In the genomic region with DNA sequence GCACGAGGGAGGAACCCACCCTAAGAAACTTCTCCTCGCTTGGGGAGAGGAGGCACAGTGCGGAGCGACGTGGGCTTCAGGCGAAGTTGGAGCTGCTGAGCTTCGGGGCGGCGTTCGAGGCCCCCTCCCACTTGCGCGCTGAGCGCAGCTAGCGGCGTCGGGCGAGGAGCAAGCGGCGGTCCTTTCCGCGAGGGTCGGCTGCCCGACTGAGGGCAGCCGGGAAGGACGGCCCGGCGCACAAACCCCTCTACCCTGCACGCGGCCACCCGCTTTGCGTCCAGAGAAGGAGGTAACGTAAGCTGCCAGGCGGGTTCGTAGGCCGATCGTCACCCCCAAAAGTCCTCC, we compare ENCODE assay signal across 9 mouse cellular contexts. TPM values are rescaled to one million over a fixed set of nuclear protein-coding genes. Genes with fewer than 3 reads are reported as not detected.
A peak's percentile ranks its signal among the peaks of the same experiment; 100 is the strongest.
DNase-seq lines count a peak whose midpoint lies in the region; ATAC-seq and TF ChIP-seq lines count a peak whose summit lies in the region.
"Had no signal": no experiment of that assay in that cellular context is flagged by ENCODE, and none has a peak within 500 bp of the region (broad histone marks: within the 10 kb centered on the region; RNA-seq: fewer than 3 reads in every experiment).

No protein-coding gene starts in this region.

- no peak for TF ChIP-seq POLR2A in spleen, adult 2 months (IDR thresholded peaks at IDR 0.05; ENCODE audit: low read depth, low read length)

- H3K4me2 ChIP-seq in limb, embryonic 15.5 days = peak overlapping the region; percentile 97
- peak overlapping the region; percentile 99 for H3K4me2 ChIP-seq in stomach, embryonic 16.5 days (ENCODE audit: low read depth, low read length)

- no peak overlapping the region for H3K27ac ChIP-seq in spleen, adult 2 months (ENCODE audit: insufficient read depth, low read length)
- no peak overlapping the region for H3K27ac ChIP-seq in limb, embryonic 15.5 days
- no peak overlapping the region for H3K27ac ChIP-seq in stomach, embryonic 16.5 days (ENCODE audit: low read length)

- peak; percentile 20 for ATAC-seq in frontal cortex, adult (ENCODE audit: low TSS enrichment)
- no peak for ATAC-seq in limb, embryonic 15.5 days (ENCODE audit: insufficient number of reproducible peaks, low FRiP score, low TSS enrichment, low read depth)
- no peak; the same call in 1 of the 2 replicates for ATAC-seq in stomach, embryonic 16.5 days (ENCODE audit: insufficient read depth, low FRiP score)

- no peaks in the 10 kb centered on the region for H3K9me3 ChIP-seq in limb, embryonic 15.5 days
- H3K9me3 ChIP-seq in stomach, embryonic 16.5 days (replicated peaks; ENCODE audit: control insufficient read depth, low read length) = no peaks in the 10 kb centered on the region

- 2% methylated on average over 36 of the region's 36 CpGs for WGBS in spleen, adult 2 months
- 1% methylated on average over 36 of the region's 36 CpGs for WGBS in limb, embryonic 15.5 days
- WGBS in stomach, embryonic 16.5 days = under 1% methylated on average over 34 of the region's 36 CpGs

- H3K9ac ChIP-seq in limb, embryonic 15.5 days = no peak overlapping the region; the same call in 1 of the 2 replicates
- peak overlapping the region; percentile 67 for H3K9ac ChIP-seq in stomach, embryonic 16.5 days (ENCODE audit: low read length)

- H3K4me3 ChIP-seq in spleen, adult 2 months (ENCODE audit: extremely low read depth, insufficient read depth, insufficient read length) = peak overlapping the region; percentile 58
- peak overlapping the region; percentile 55 for H3K4me3 ChIP-seq in limb, embryonic 15.5 days
- H3K4me3 ChIP-seq in stomach, embryonic 16.5 days (replicated peaks; ENCODE audit: low read length) = peak overlapping the region; percentile 54

- TF ChIP-seq CTCF in spleen, adult 2 months (IDR thresholded peaks at IDR 0.05; ENCODE audit: extremely low read depth, insufficient read depth, insufficient read length, insufficient replicate concordance) = no peak

- peaks cover 12% of the 10 kb centered on the region; the same call in 1 of the 2 replicates for H3K4me1 ChIP-seq in spleen, adult 2 months (ENCODE audit: control insufficient read depth, insufficient read depth, insufficient read length)
- peaks cover 21% of the 10 kb centered on the region for H3K4me1 ChIP-seq in limb, embryonic 15.5 days
- peaks cover 20% of the 10 kb centered on the region for H3K4me1 ChIP-seq in stomach, embryonic 16.5 days (ENCODE audit: control insufficient read depth, insufficient read depth, low read length)

- H3K27me3 ChIP-seq in spleen, adult 2 months (ENCODE audit: control insufficient read depth, insufficient read depth, low read length) = peaks cover 11% of the 10 kb centered on the region
- peaks cover 66% of the 10 kb centered on the region for H3K27me3 ChIP-seq in limb, embryonic 15.5 days
- H3K27me3 ChIP-seq in stomach, embryonic 16.5 days (ENCODE audit: control insufficient read depth, insufficient read depth, low read length) = peaks cover 31% of the 10 kb centered on the region

- no peak for DNase-seq in frontal cortex, postnatal 36 days (ENCODE audit: low spot score in 2 of 2)
- no peak for DNase-seq in spleen, adult 2 months (ENCODE audit: low read depth in 1 of 2, low spot score in 2 of 2)
- DNase-seq in spleen, postnatal 10 days (ENCODE audit: low spot score in 2 of 2) = no peak
- DNase-seq in embryo, embryonic 10.5 days (ENCODE audit: low spot score) = no peak
- no peak for DNase-seq in adrenal gland, adult 8-10 months

- no peaks in the 10 kb centered on the region for H3K36me3 ChIP-seq in spleen, adult 2 months (ENCODE audit: control insufficient read depth, insufficient read depth, low read length)
- no peaks in the 10 kb centered on the region for H3K36me3 ChIP-seq in limb, embryonic 15.5 days
- H3K36me3 ChIP-seq in stomach, embryonic 16.5 days (ENCODE audit: control insufficient read depth, insufficient read depth, low read length) = no peaks in the 10 kb centered on the region

RNA-seq across cellular contexts. Expression of gene Rasd2, which starts 0.5 kb away (rescaled TPM):
- 0.76 and 1.3 TPM in 2 replicates for polyA plus RNA-seq in spleen, adult 2 months (2012; rRNA removed)
- polyA plus RNA-seq in limb, embryonic 15.5 days (2015; fragmentation: Nextera tagmentation; extraction: Ambion mirVana) = 0.21 and 0.29 TPM in 2 replicates
- 0.80 and 1.1 TPM in 2 replicates for polyA plus RNA-seq in stomach, embryonic 16.5 days (2015; fragmentation: Nextera tagmentation; extraction: Ambion mirVana)
- 10 to 100 TPM in 2 of 4 experiments, 1 to 10 TPM in 2; 4.3 to 12.2 (median 8.6) TPM for total RNA-seq in adrenal gland, adult 8-10 months (2022)
- polyA plus RNA-seq: C2C12 had no signal
